Mouse (Mus musculus) MEL (cell line): ENCODE data around the gene Trak1. TPM values are rescaled to one million over a fixed set of nuclear protein-coding genes. Genes with fewer than 3 reads are reported as not detected.
A peak's percentile ranks its signal among the peaks of the same experiment; 100 is the strongest.

Experiments
- DNase-seq: peaks from one replicate; pipeline ENCODE4 v3.0.0; 2011; ENCODE audit warnings: low read depth, low spot score
- H3K27ac ChIP-seq: 2 replicates; pipeline ENCODE4 v1.5.1; 2012; ENCODE audit warnings: low read depth, mild to moderate bottlenecking, control low read depth, low read length, moderate library complexity; ENCODE audit not compliant: control insufficient read depth
- H3K27me3 ChIP-seq, 2 experiments: fragments of 150-350 bp in 1 of 2; sonication (generic) in 1 of 2; 2 replicates each; pipeline ENCODE4 v1.6.1; 2012; ENCODE audit warnings: low read length in 2 of 2, mild to moderate bottlenecking in 2 of 2, improper control_type of control experiment in 1 of 2, moderate library complexity in 1 of 2; ENCODE audit not compliant: insufficient read depth in 2 of 2, control insufficient read depth in 1 of 2
- H3K36me3 ChIP-seq, 2 experiments: 2 replicates each; pipeline ENCODE4 v1.6.1; 2012 to 2014; ENCODE audit warnings: low read length in 2 of 2, improper control_type of control experiment in 1 of 2, inconsistent platforms in 1 of 2, mild to moderate bottlenecking in 1 of 2; ENCODE audit not compliant: insufficient read depth in 2 of 2, control insufficient read depth in 1 of 2
- H3K4me1 ChIP-seq, 2 experiments: fragments of 150-350 bp in 1 of 2; sonication (generic) in 1 of 2; 2 replicates each; pipeline ENCODE4 v1.6.1; 2012; ENCODE audit warnings: low read length in 2 of 2, improper control_type of control experiment in 1 of 2, mild to moderate bottlenecking in 1 of 2; ENCODE audit not compliant: insufficient read depth in 2 of 2, control insufficient read depth in 1 of 2
- H3K4me3 ChIP-seq, 2 experiments: fragments of 150-350 bp in 1 of 2; sonication (generic) in 1 of 2; 2 replicates each; pipeline ENCODE4 v1.5.1; 2012; ENCODE audit warnings: low read depth in 2 of 2, low read length in 2 of 2, mild to moderate bottlenecking in 2 of 2, moderate library complexity in 2 of 2, control low read depth in 1 of 2, improper control_type of control experiment in 1 of 2; ENCODE audit not compliant: control insufficient read depth in 1 of 2, insufficient read depth in 1 of 2
- H3K79me2 ChIP-seq: 2 replicates; pipeline ENCODE4 v1.6.1; 2012; ENCODE audit warnings: mild to moderate bottlenecking, low read length, moderate library complexity; ENCODE audit not compliant: control insufficient read depth, poor library complexity, insufficient read depth
- H3K9ac ChIP-seq: 2 replicates; pipeline ENCODE4 v1.6.1; 2012; ENCODE audit warnings: low read depth, mild to moderate bottlenecking, control low read depth, low read length, moderate library complexity; ENCODE audit not compliant: control insufficient read depth, poor library complexity, severe bottlenecking
- H3K9me3 ChIP-seq: fragments of 150-350 bp; sonication (generic); replicated peaks from 2 replicates; pipeline ENCODE4 v1.6.1; 2012; ENCODE audit warnings: mild to moderate bottlenecking, low read length, improper control_type of control experiment, moderate library complexity; ENCODE audit not compliant: insufficient read depth
- CHD1 ChIP-seq: IDR thresholded peaks from 2 replicates; pipeline ENCODE4 v1.6.1; 2012; ENCODE audit warnings: low read depth, mild to moderate bottlenecking, inconsistent platforms, low read length, improper control_type of control experiment
- CTCF ChIP-seq, 3 experiments: IDR thresholded peaks in 2 of 3; conservative IDR thresholded peaks in 1 of 3; 2 replicates each; pipeline ENCODE4 v1.5.1; 2011 to 2012; ENCODE audit warnings: low read length in 3 of 3, low read depth in 2 of 3, mild to moderate bottlenecking in 2 of 3, improper control_type of control experiment in 1 of 3, inconsistent platforms in 1 of 3, mixed read lengths in 1 of 3, moderate library complexity in 1 of 3; ENCODE audit not compliant: control insufficient read depth in 1 of 3, insufficient read depth in 1 of 3, poor library complexity in 1 of 3, severe bottlenecking in 1 of 3
- E2F4 ChIP-seq: IDR thresholded peaks from 2 replicates; pipeline ENCODE4 v1.6.1; 2011; ENCODE audit warnings: low read depth, low read length, improper control_type of control experiment, borderline replicate concordance
- EP300 ChIP-seq, 2 experiments: IDR thresholded peaks; 2 replicates each; pipeline ENCODE4 v1.6.1; 2011; ENCODE audit warnings: improper control_type of control experiment in 2 of 2, low read length in 2 of 2, low read depth in 1 of 2, mild to moderate bottlenecking in 1 of 2
- ETS1 ChIP-seq: IDR thresholded peaks from 2 replicates; pipeline ENCODE4 v1.6.1; 2012; ENCODE audit warnings: low read depth, mild to moderate bottlenecking, inconsistent platforms, low read length, improper control_type of control experiment, moderate library complexity
- GABPA ChIP-seq: IDR thresholded peaks from 2 replicates; pipeline ENCODE4 v1.6.1; 2012; ENCODE audit warnings: low read depth, mild to moderate bottlenecking, inconsistent platforms, low read length, improper control_type of control experiment, moderate library complexity
- HCFC1 ChIP-seq: IDR thresholded peaks from 2 replicates; pipeline ENCODE4 v1.6.1; 2012; ENCODE audit warnings: low read depth, mild to moderate bottlenecking, inconsistent platforms, low read length, improper control_type of control experiment, moderate library complexity
- JUND ChIP-seq: IDR thresholded peaks from 2 replicates; pipeline ENCODE4 v1.6.1; 2011; ENCODE audit warnings: low read depth, mild to moderate bottlenecking, improper control_type of control experiment, low read length
- MAFK ChIP-seq: IDR thresholded peaks from 2 replicates; pipeline ENCODE4 v1.6.1; 2011; ENCODE audit warnings: low read depth, mild to moderate bottlenecking, low read length, improper control_type of control experiment, borderline replicate concordance
- MAX ChIP-seq: IDR thresholded peaks from 2 replicates; pipeline ENCODE4 v1.6.1; 2011; ENCODE audit warnings: low read length, improper control_type of control experiment
- MAZ ChIP-seq: IDR thresholded peaks from 2 replicates; pipeline ENCODE4 v1.6.1; 2012; ENCODE audit warnings: low read depth, mild to moderate bottlenecking, inconsistent platforms, low read length, improper control_type of control experiment
- MEF2A ChIP-seq: IDR thresholded peaks from 2 replicates; pipeline ENCODE4 v1.6.1; 2014; ENCODE audit warnings: low read depth, mild to moderate bottlenecking, inconsistent platforms, low read length, improper control_type of control experiment; ENCODE audit not compliant: poor library complexity, insufficient replicate concordance, severe bottlenecking; ENCODE audit errors: extremely low read depth
- MXI1 ChIP-seq: IDR thresholded peaks from 2 replicates; pipeline ENCODE4 v1.6.1; 2011; ENCODE audit warnings: mild to moderate bottlenecking, low read depth, low read length, improper control_type of control experiment
- MYB ChIP-seq: IDR thresholded peaks from 2 replicates; pipeline ENCODE4 v1.6.1; 2011; ENCODE audit warnings: mild to moderate bottlenecking, low read depth, low read length, improper control_type of control experiment
- MYC ChIP-seq: IDR thresholded peaks from 2 replicates; pipeline ENCODE4 v1.6.1; 2011; ENCODE audit warnings: low read depth, mild to moderate bottlenecking, low read length, improper control_type of control experiment, moderate library complexity
- NELFE ChIP-seq: IDR thresholded peaks from 2 replicates; pipeline ENCODE4 v1.6.1; 2011; ENCODE audit warnings: low read depth, low read length, improper control_type of control experiment
- NRF1 ChIP-seq: IDR thresholded peaks from 2 replicates; pipeline ENCODE4 v1.6.1; 2014; ENCODE audit warnings: low read depth, mild to moderate bottlenecking, inconsistent platforms, low read length, improper control_type of control experiment, moderate library complexity; ENCODE audit not compliant: poor library complexity, insufficient read depth, severe bottlenecking
- POLR2A ChIP-seq, 2 experiments: IDR thresholded peaks; 2 replicates each; pipeline ENCODE4 v1.6.1; 2011 to 2012; ENCODE audit warnings: low read length in 2 of 2, mild to moderate bottlenecking in 2 of 2, control low read depth in 1 of 2, improper control_type of control experiment in 1 of 2, low read depth in 1 of 2, moderate library complexity in 1 of 2; ENCODE audit not compliant: control insufficient read depth in 1 of 2, insufficient read depth in 1 of 2, poor library complexity in 1 of 2
- POLR2AphosphoS2 ChIP-seq: IDR thresholded peaks from 2 replicates; pipeline ENCODE4 v1.6.1; 2011; ENCODE audit warnings: low read length, improper control_type of control experiment
- POLR2AphosphoS5 ChIP-seq: IDR thresholded peaks from 2 replicates; pipeline ENCODE4 v1.6.1; 2012; ENCODE audit warnings: low read depth, borderline replicate concordance, mild to moderate bottlenecking, inconsistent platforms, low read length, moderate library complexity, mixed read lengths
- RAD21 ChIP-seq: IDR thresholded peaks from 2 replicates; pipeline ENCODE4 v1.6.1; 2011; ENCODE audit warnings: mild to moderate bottlenecking, low read depth, low read length, improper control_type of control experiment
- SIN3A ChIP-seq: IDR thresholded peaks from 2 replicates; pipeline ENCODE4 v1.6.1; 2012; ENCODE audit warnings: low read length, improper control_type of control experiment, inconsistent platforms
- SMC3 ChIP-seq: IDR thresholded peaks from 2 replicates; pipeline ENCODE4 v1.6.1; 2011; ENCODE audit warnings: low read depth, low read length, improper control_type of control experiment
- TAL1 ChIP-seq: IDR thresholded peaks from 2 replicates; pipeline ENCODE4 v1.6.1; 2012; ENCODE audit warnings: mild to moderate bottlenecking, inconsistent platforms, low read length, moderate library complexity, mixed read lengths
- TBP ChIP-seq: IDR thresholded peaks from 2 replicates; pipeline ENCODE4 v1.8.0; 2011; ENCODE audit warnings: low read depth, low read length, improper control_type of control experiment
- TCF12 ChIP-seq: IDR thresholded peaks from 2 replicates; pipeline ENCODE4 v1.6.1; 2014; ENCODE audit warnings: low read depth, mild to moderate bottlenecking, inconsistent platforms, low read length, improper control_type of control experiment, moderate library complexity
- USF2 ChIP-seq, 2 experiments: IDR thresholded peaks; 2 replicates each; pipeline ENCODE4 v1.6.1; 2011 to 2012; ENCODE audit warnings: improper control_type of control experiment in 2 of 2, low read length in 2 of 2, borderline replicate concordance in 1 of 2, inconsistent platforms in 1 of 2, low read depth in 1 of 2, mild to moderate bottlenecking in 1 of 2; ENCODE audit not compliant: insufficient read depth in 1 of 2
- ZKSCAN1 ChIP-seq: IDR thresholded peaks from 2 replicates; pipeline ENCODE4 v1.6.1; 2012; ENCODE audit warnings: low read depth, mild to moderate bottlenecking, inconsistent platforms, low read length, improper control_type of control experiment, moderate library complexity
- ZMIZ1 ChIP-seq: IDR thresholded peaks from 2 replicates; pipeline ENCODE4 v1.6.1; 2012; ENCODE audit warnings: low read depth, mild to moderate bottlenecking, inconsistent platforms, low read length, improper control_type of control experiment, moderate library complexity
- ZNF384 ChIP-seq: IDR thresholded peaks from 2 replicates; pipeline ENCODE4 v1.6.1; 2012; ENCODE audit warnings: low read depth, mild to moderate bottlenecking, inconsistent platforms, low read length, improper control_type of control experiment
- polyA plus RNA-seq, 2 experiments: library from polyadenylated mRNA; stranded (reverse) in 1 of 2; unstranded in 1 of 2; fragments of >175 nt in 1 of 2; fragments of >200 nt in 1 of 2; gene quantifications; 2 replicates each; pipeline versions ENCODE4 v1.2.1 to v1.2.4; 2012; ENCODE audit warnings: low replicate concordance in 2 of 2, low read depth in 1 of 2; ENCODE audit not compliant: insufficient read length in 2 of 2, insufficient read depth in 1 of 2, missing spikeins in 1 of 2
- total RNA-seq: library from RNA; depleted of rRNA; stranded (reverse); fragments of 300-350 nt; gene quantifications from 2 replicates; pipeline ENCODE4 v1.2.3, GENCODE M21; 2012

Trak1 gene
- total and polyA plus RNA-seq, 3 experiments, result 16.2 to 35.5 TPM; not detected in 1

DNA sequence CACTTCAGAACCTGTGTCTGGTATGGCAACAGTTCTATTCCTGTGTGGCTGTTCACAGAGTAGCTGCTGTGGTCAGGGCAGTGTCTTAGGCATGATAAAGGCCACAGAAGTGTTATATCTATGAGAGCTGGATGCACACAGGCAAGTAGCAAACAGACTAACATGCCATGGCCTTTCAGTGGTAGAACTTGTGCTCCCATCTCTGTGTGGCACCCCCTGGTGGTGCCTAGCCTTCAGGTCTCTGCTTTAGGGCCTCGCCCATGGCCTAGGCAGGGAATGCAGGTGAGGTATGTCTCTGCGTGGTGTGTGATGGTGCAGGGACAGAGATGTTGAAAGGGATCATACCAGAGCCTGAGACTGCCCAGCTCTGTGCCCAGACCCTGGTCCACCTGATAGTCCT lies 148.1 kb downstream of the Trak1 start:
- no peak overlapping the region for H3K27ac ChIP-seq
- H3K9ac ChIP-seq, result no peak overlapping the region
- H3K79me2 ChIP-seq, result no peaks in the 10 kb centered on the region
- H3K4me3 ChIP-seq, result no peak overlapping the region
- no peaks in the 10 kb centered on the region for H3K9me3 ChIP-seq
- H3K36me3 ChIP-seq, result no peaks in the 10 kb centered on the region; a peak in 1 of 4 replicates
- H3K27me3 ChIP-seq, result no peaks in the 10 kb centered on the region
- DNase-seq, result peak; percentile 41
- TF ChIP-seq NRF1 (no peak), RAD21 (peak; percentile 25), TCF12 (no peak), TBP (no peak), GABPA (no peak), MAX (no peak), CTCF (IDR thresholded peaks at IDR 0.05 in 2 of 3, conservative IDR thresholded peaks at IDR 0.05 in 1 of 3; ENCODE audit: control insufficient read depth in 1 of 3, insufficient read depth in 1 of 3, low read depth in 2 of 3, low read length in 3 of 3, poor library complexity in 1 of 3, severe bottlenecking in 1 of 3) (peak; percentile 30 to 59 (median 57)), ZKSCAN1 (no peak), SMC3 (peak; percentile 68), ETS1 (no peak), MAZ (no peak), HCFC1 (no peak), CHD1 (no peak), JUND (no peak), MXI1 (no peak), MYB (no peak), MAFK (no peak), ZMIZ1 (no peak), MYC (no peak), SIN3A (no peak), EP300 (IDR thresholded peaks at IDR 0.05; ENCODE audit: low read depth in 1 of 2, low read length in 2 of 2) (no peak), E2F4 (no peak), POLR2AphosphoS5 (no peak)
- no peaks in the 10 kb centered on the region for H3K4me1 ChIP-seq

DNA sequence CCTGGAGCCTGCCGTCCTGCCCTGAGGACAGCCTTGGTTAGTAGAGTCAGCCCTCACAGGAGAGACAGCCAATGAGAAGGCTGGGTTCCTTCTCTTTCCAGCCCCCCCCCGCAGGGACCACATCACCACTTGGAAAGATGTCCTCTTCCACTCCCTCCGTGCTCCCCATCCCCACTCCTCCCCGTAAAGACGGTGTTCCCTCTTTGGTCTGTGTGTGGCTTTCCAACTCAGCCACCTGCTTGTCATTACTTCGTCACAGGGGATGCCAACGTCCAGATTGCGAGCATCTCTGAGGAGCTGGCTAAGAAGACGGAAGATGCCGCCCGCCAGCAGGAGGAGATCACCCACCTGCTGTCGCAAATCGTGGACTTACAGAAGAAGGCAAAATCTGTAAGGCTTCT lies 149.1 kb downstream of the Trak1 start:
- Histone ChIP-seq H3K27ac (no peak overlapping the region), H3K27me3 (no peaks in the 10 kb centered on the region)
- TF ChIP-seq POLR2A (IDR thresholded peaks at IDR 0.05; ENCODE audit: control insufficient read depth in 1 of 2, insufficient read depth in 1 of 2, low read depth in 1 of 2, low read length in 2 of 2, poor library complexity in 1 of 2) (no peak), NRF1 (no peak), CTCF (IDR thresholded peaks at IDR 0.05 in 2 of 3, conservative IDR thresholded peaks at IDR 0.05 in 1 of 3; ENCODE audit: control insufficient read depth in 1 of 3, insufficient read depth in 1 of 3, low read depth in 2 of 3, low read length in 3 of 3, poor library complexity in 1 of 3, severe bottlenecking in 1 of 3) (no peak), SMC3 (no peak), ZNF384 (no peak), TBP (no peak), USF2 (IDR thresholded peaks at IDR 0.05; ENCODE audit: borderline replicate concordance in 1 of 2, insufficient read depth in 1 of 2, low read depth in 1 of 2, low read length in 2 of 2) (no peak), POLR2AphosphoS5 (no peak), CHD1 (no peak), MAFK (no peak), MEF2A (no peak), TAL1 (no peak), SIN3A (no peak), NELFE (no peak), ZMIZ1 (no peak), MAX (no peak), POLR2AphosphoS2 (no peak)
- TF ChIP-seq, all 39 proteins: peak for 0
- Histone ChIP-seq H3K9me3 (no peaks in the 10 kb centered on the region), H3K4me1 (no peaks in the 10 kb centered on the region), H3K79me2 (no peaks in the 10 kb centered on the region), H3K9ac (no peak overlapping the region), H3K36me3 (no peaks in the 10 kb centered on the region; a peak in 1 of 4 replicates), H3K4me3 (no peak overlapping the region)
- no peak for DNase-seq
